Mouse (Mus musculus) activated CD4-positive, CD25-positive, alpha-beta regulatory T cell, adult 9 weeks (primary cell): ENCODE results near the gene Syap1. TPM values are rescaled to one million over a fixed set of nuclear protein-coding genes. Genes with fewer than 3 reads are reported as not detected.

Experiments used
- polyA plus RNA-seq: library from polyadenylated mRNA; unstranded; fragments of 100-300 nt; shearing (Covaris generic); gene quantifications from one replicate; pipeline ENCODE4 v1.2.1, GENCODE M21; 2017

The Syap1 gene
- 36.6 TPM for polyA plus RNA-seq

GRCm38 (mm10) chrX:162887931-162888511 lies at the start of gene Syap1:
Gene Syap1, minus strand, starts transcription at chrX:162888447.

GRCm38 (mm10) chrX:162900938-162901337 lies 12.7 kb upstream of the Syap1 start, which contains the start of gene Ctps2:
Gene Ctps2, plus strand, starts transcription at chrX:162901238.

GRCm38 (mm10) chrX:162829203-162829708 lies 59.0 kb downstream of the Syap1 start, which contains the start of gene Txlng:
Gene Txlng, minus strand, starts transcription at chrX:162829454.

Other genes with a start within 250 kb of the Syap1 start
- not detected for gene Reps2, start 244.8 kb downstream of the Syap1 start, polyA plus RNA-seq
- gene Rbbp7, start 128.0 kb downstream of the Syap1 start, polyA plus RNA-seq, result 302 TPM
- gene Txlng, start 59.0 kb downstream of the Syap1 start, polyA plus RNA-seq, result 18.9 TPM
- 303 TPM for gene Ctps2, start 12.8 kb upstream of the Syap1 start, polyA plus RNA-seq
- not detected for gene S100g, start 76.2 kb upstream of the Syap1 start, polyA plus RNA-seq